ENCODE assay signal across 8 mouse cellular contexts in genomic region chr1:191720419-191720818, GRCm38 (mm10). TPM values are rescaled to one million over a fixed set of nuclear protein-coding genes. Genes with fewer than 3 reads are reported as not detected.
DNase-seq lines count a peak whose midpoint lies in the region; ATAC-seq and TF ChIP-seq lines count a peak whose summit lies in the region.

No protein-coding gene starts in this region.

- H3K9ac ChIP-seq in midbrain, embryonic 11.5 days (ENCODE audit: low read length) = peak overlapping the region; percentile 24; the same call in 1 of the 2 replicates
- peak overlapping the region; percentile 43; the same call in 1 of the 2 replicates for H3K9ac ChIP-seq in limb, embryonic 14.5 days (ENCODE audit: low read depth, low read length, severe bottlenecking)
- H3K9ac ChIP-seq in stomach, postnatal 0 days (ENCODE audit: low read length) = no peak overlapping the region

- H3K4me2 ChIP-seq in midbrain, embryonic 11.5 days = no peak overlapping the region
- H3K4me2 ChIP-seq in limb, embryonic 14.5 days (replicated peaks; ENCODE audit: low read depth, low read length, severe bottlenecking) = no peak overlapping the region
- H3K4me2 ChIP-seq in stomach, postnatal 0 days (replicated peaks; ENCODE audit: low read depth) = peak overlapping the region; percentile 12; the same call in 1 of the 2 replicates

- TF ChIP-seq POLR2A in cerebellum, adult 2 months (IDR thresholded peaks at IDR 0.05; ENCODE audit: borderline replicate concordance, insufficient read depth, low read length) = no peak
- no peak for TF ChIP-seq POLR2A in limb, embryonic 14.5 days (IDR thresholded peaks at IDR 0.05; ENCODE audit: borderline replicate concordance, extremely low read depth, insufficient read depth, insufficient read length)

- peak in 1 of 2 experiments; percentile 10 for DNase-seq in cerebellum, adult 2 months
- no peak for DNase-seq in cerebellum, adult 9-10 months
- DNase-seq in midbrain, embryonic 11.5 days (ENCODE audit: low spot score, missing footprints) = no peak
- no peak for DNase-seq in midbrain, embryonic 10.5 days (ENCODE audit: low spot score)
- no peak for DNase-seq in limb, embryonic 14.5 days (ENCODE audit: low spot score)
- DNase-seq in stomach, postnatal 0 days (ENCODE audit: low spot score) = no peak
- no peak for DNase-seq in embryo, embryonic 11 days

- 43% methylated on average over 3 of the region's 3 CpGs for WGBS in cerebellum, adult 2 months
- WGBS in midbrain, embryonic 11.5 days = 65% methylated on average over 3 of the region's 3 CpGs
- WGBS in midbrain, embryonic 10.5 days = 67% methylated on average over 3 of the region's 3 CpGs
- WGBS in limb, embryonic 14.5 days = 52% methylated on average over 3 of the region's 3 CpGs
- WGBS in stomach, postnatal 0 days = 76% methylated on average over 3 of the region's 3 CpGs

- peaks cover 12% of the 10 kb centered on the region for H3K4me1 ChIP-seq in cerebellum, adult 2 months (ENCODE audit: control insufficient read depth, insufficient read depth, low read length)
- H3K4me1 ChIP-seq in midbrain, embryonic 11.5 days (ENCODE audit: control insufficient read depth, insufficient read depth, low read length) = peaks cover 11% of the 10 kb centered on the region
- peaks cover 37% of the 10 kb centered on the region for H3K4me1 ChIP-seq in midbrain, embryonic 10.5 days
- H3K4me1 ChIP-seq in limb, embryonic 14.5 days (ENCODE audit: control insufficient read depth, insufficient read depth, low read length) = peaks cover 8% of the 10 kb centered on the region; the same call in 1 of the 2 replicates
- H3K4me1 ChIP-seq in stomach, postnatal 0 days (replicated peaks; ENCODE audit: control insufficient read depth, insufficient read depth) = no peaks in the 10 kb centered on the region

- peak overlapping the region; percentile 13 for H3K4me3 ChIP-seq in cerebellum, adult 2 months (replicated peaks; ENCODE audit: insufficient read depth, low read depth, low read length)
- H3K4me3 ChIP-seq in midbrain, embryonic 11.5 days (ENCODE audit: low read depth, low read length) = no peak overlapping the region
- H3K4me3 ChIP-seq in midbrain, embryonic 10.5 days = no peak overlapping the region
- no peak overlapping the region for H3K4me3 ChIP-seq in limb, embryonic 14.5 days (replicated peaks; ENCODE audit: low read length)
- no peak overlapping the region for H3K4me3 ChIP-seq in stomach, postnatal 0 days (ENCODE audit: low read depth, low read length)

- H3K9me3 ChIP-seq in midbrain, embryonic 11.5 days (ENCODE audit: control insufficient read depth, low read length) = no peaks in the 10 kb centered on the region
- H3K9me3 ChIP-seq in midbrain, embryonic 10.5 days (replicated peaks) = no peaks in the 10 kb centered on the region
- H3K9me3 ChIP-seq in limb, embryonic 14.5 days (ENCODE audit: control insufficient read depth, low read length) = no peaks in the 10 kb centered on the region
- no peaks in the 10 kb centered on the region for H3K9me3 ChIP-seq in stomach, postnatal 0 days (ENCODE audit: control insufficient read depth, low read length)

- TF ChIP-seq EP300 in stomach, postnatal 0 days (optimal IDR thresholded peaks at IDR 0.05) = no peak

- no peaks in the 10 kb centered on the region for H3K27me3 ChIP-seq in cerebellum, adult 2 months (ENCODE audit: control insufficient read depth, insufficient read depth, low read length)
- H3K27me3 ChIP-seq in midbrain, embryonic 11.5 days (ENCODE audit: control insufficient read depth, insufficient read depth, low read length) = no peaks in the 10 kb centered on the region
- peaks cover 37% of the 10 kb centered on the region for H3K27me3 ChIP-seq in midbrain, embryonic 10.5 days (ENCODE audit: low read depth, poor library complexity, severe bottlenecking)
- no peaks in the 10 kb centered on the region for H3K27me3 ChIP-seq in limb, embryonic 14.5 days (ENCODE audit: control insufficient read depth, insufficient read depth, low read length)
- no peaks in the 10 kb centered on the region for H3K27me3 ChIP-seq in stomach, postnatal 0 days (ENCODE audit: control insufficient read depth, insufficient read depth, low read length)

- no peak for TF ChIP-seq CTCF in cerebellum, adult 2 months (IDR thresholded peaks at IDR 0.05; ENCODE audit: borderline replicate concordance, insufficient read depth, low read depth, low read length)
- TF ChIP-seq CTCF in stomach, postnatal 0 days (IDR thresholded peaks at IDR 0.05; ENCODE audit: low read depth) = peak; percentile 22; the same call in 1 of the 2 replicates

- 0 out of 2 replicates have a peak, but pooled peaks cover 2% of the 10 kb centered on the region for H3K36me3 ChIP-seq in midbrain, embryonic 11.5 days (ENCODE audit: control insufficient read depth, insufficient read depth, low read length)
- H3K36me3 ChIP-seq in midbrain, embryonic 10.5 days = peaks cover 35% of the 10 kb centered on the region
- H3K36me3 ChIP-seq in limb, embryonic 14.5 days (ENCODE audit: control insufficient read depth, insufficient read depth, low read length) = peaks cover 37% of the 10 kb centered on the region
- H3K36me3 ChIP-seq in stomach, postnatal 0 days (ENCODE audit: control insufficient read depth, insufficient read depth, low read length) = peaks cover 11% of the 10 kb centered on the region

- no peak for ATAC-seq in midbrain, embryonic 11.5 days (ENCODE audit: low FRiP score)
- no peak for ATAC-seq in limb, embryonic 14.5 days (ENCODE audit: low FRiP score, low read depth)
- no peak for ATAC-seq in stomach, postnatal 0 days (ENCODE audit: low FRiP score, low TSS enrichment)
- no peak for ATAC-seq in megakaryocyte-erythroid progenitor cell, adult 5-6 weeks (replicated peaks; ENCODE audit: low FRiP score, low TSS enrichment, poor library complexity, severe bottlenecking)

- H3K27ac ChIP-seq in cerebellum, adult 2 months (ENCODE audit: insufficient read depth, low read length) = no peak overlapping the region
- H3K27ac ChIP-seq in midbrain, embryonic 11.5 days (ENCODE audit: low read depth, low read length) = no peak overlapping the region
- no peak overlapping the region for H3K27ac ChIP-seq in midbrain, embryonic 10.5 days (replicated peaks)
- H3K27ac ChIP-seq in limb, embryonic 14.5 days (replicated peaks; ENCODE audit: low read depth, low read length) = no peak overlapping the region
- no peak overlapping the region for H3K27ac ChIP-seq in stomach, postnatal 0 days (replicated peaks)

RNA-seq across cellular contexts. Expression of gene Lpgat1, which starts 2.8 kb away (rescaled TPM):
- 73.3 and 77.5 TPM in 2 replicates for polyA plus RNA-seq in cerebellum, adult 2 months (2012; rRNA removed)
- polyA plus RNA-seq in midbrain, embryonic 11.5 days (2014; fragmentation: Nextera tagmentation; extraction: Ambion mirVana) = 35.5 and 36.4 TPM in 2 replicates
- 18.1 and 19.0 TPM in 2 replicates for polyA plus RNA-seq in midbrain, embryonic 10.5 days (2016; fragmentation: Nextera tagmentation; extraction: Ambion mirVana)
- 24.7 and 24.8 TPM in 2 replicates for polyA plus RNA-seq in limb, embryonic 14.5 days (2012; rRNA removed)
- 39.9 and 45.4 TPM in 2 replicates for polyA plus RNA-seq in limb, embryonic 14.5 days (2014; fragmentation: Nextera tagmentation; extraction: Ambion mirVana)
- polyA plus RNA-seq in stomach, postnatal 0 days (2015; fragmentation: Nextera tagmentation; extraction: Ambion mirVana) = 28.9 and 32.3 TPM in 2 replicates
- 1.7 and 2.1 TPM in 2 replicates for total RNA-seq in megakaryocyte-erythroid progenitor cell, adult 5-6 weeks (2014; fragmentation: Nextera tagmentation)
- 2.5 and 9.9 TPM in 2 replicates for total RNA-seq in megakaryocyte-erythroid progenitor cell, adult 5-6 weeks (2017)
